Mouse (Mus musculus) bone marrow macrophage, adult 2 months (primary cell): ENCODE measurements at regions not wholly inside any gene's neighbourhood (a gene's known extent, or its start where the extent isn't known, plus 50 kb on each side); places are given as distances from the start of the nearest gene placed in this dataset.
"Not testable (repeated sequence)": the region's sequence is repeated elsewhere in the genome, so short reads cannot be mapped to it uniquely, and the experiment has no call there.

ENCODE experiments used
- H3K27ac ChIP-seq: 2 replicates; pipeline ENCODE4 v1.5.1; 2012; ENCODE audit warnings: low read depth, low read length; ENCODE audit not compliant: insufficient read depth
- H3K4me1 ChIP-seq: 2 replicates; pipeline ENCODE4 v1.6.1; 2012; ENCODE audit warnings: low read length; ENCODE audit not compliant: control insufficient read depth, insufficient read depth
- H3K4me3 ChIP-seq: 2 replicates; pipeline ENCODE4 v1.5.1; 2012; ENCODE audit warnings: mild to moderate bottlenecking, low read length, moderate library complexity; ENCODE audit not compliant: insufficient read depth
- CTCF ChIP-seq: IDR thresholded peaks from 2 replicates; pipeline ENCODE4 v1.5.1; 2012; ENCODE audit warnings: low read depth, mild to moderate bottlenecking, low read length, moderate library complexity
- POLR2A ChIP-seq: IDR thresholded peaks from 2 replicates; pipeline ENCODE4 v1.6.1; 2012; ENCODE audit warnings: mild to moderate bottlenecking, low read depth, low read length, borderline replicate concordance

DNA sequence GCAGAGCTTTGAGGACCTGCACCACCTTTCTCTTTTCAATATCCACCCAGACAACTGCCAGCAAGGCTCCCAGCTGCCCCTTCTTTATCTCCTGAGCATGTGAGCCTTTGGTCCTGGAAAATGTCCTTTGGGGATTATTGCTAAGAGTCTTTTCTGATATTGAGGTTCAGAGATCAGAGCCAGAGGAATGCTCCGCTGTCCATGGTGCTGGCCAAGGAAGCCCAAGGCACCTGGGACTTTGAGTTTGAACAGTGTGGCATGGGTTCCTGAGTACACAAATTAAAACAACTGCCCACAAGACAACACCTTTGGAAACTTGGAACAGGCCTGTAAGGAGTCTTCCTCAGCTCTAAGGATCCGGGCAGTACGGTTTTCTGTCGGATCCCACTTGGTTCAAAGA is 52.6 kb upstream of the Slc28a3 start:
- Histone ChIP-seq H3K4me1 (no peaks in the 10 kb centered on the region), H3K4me3 (no peak overlapping the region), H3K27ac (no peak overlapping the region)
- no peak for TF ChIP-seq POLR2A
- no peak for TF ChIP-seq CTCF

DNA sequence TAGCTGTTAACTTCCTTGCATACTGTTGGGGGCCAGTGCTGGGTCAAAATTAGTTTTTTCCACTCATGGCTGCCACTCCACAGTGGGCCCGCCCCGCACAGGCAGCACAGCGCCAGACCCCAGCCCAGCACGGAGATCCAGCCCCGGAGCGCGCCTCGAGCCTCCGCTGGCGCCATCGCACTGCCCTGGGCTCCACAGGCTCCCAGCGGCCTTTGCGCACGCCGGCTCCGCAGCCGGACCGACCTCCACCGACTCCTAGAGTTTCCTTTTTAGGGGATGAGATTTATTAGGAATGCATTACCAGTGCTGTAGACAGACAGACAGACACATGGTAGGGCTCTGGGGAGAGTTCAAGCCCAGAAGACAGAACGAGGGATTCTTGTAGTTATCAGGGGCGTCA is 58.0 kb upstream of the Slc28a3 start:
- no peak overlapping the region for H3K4me3 ChIP-seq
- TF ChIP-seq POLR2A (no peak), CTCF (no peak)
- H3K27ac ChIP-seq, result no peak overlapping the region
- H3K4me1 ChIP-seq, result no peaks in the 10 kb centered on the region

DNA sequence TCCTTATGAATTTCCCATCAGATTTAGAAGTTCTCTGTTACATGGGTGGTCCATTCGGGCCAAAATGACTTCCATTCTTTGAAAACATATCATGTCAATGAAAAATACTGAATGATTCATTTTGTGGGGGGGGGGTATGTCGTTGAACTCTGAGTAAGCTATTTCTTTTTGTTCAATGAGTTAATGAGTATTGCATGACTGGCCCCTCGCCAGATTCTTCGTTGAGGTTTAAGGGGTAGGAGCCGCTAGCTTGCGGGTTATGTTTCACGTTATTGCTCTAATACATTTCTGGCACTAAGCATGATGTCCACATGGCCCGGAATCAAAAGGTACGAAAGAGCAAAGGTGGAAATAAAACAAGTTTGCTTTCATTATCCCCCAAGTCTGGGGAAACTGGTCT is 59.5 kb upstream of the Slc28a3 start:
- no peak for TF ChIP-seq CTCF
- no peak for TF ChIP-seq POLR2A
- Histone ChIP-seq H3K4me3 (no peak overlapping the region), H3K27ac (no peak overlapping the region), H3K4me1 (no peaks in the 10 kb centered on the region)

DNA sequence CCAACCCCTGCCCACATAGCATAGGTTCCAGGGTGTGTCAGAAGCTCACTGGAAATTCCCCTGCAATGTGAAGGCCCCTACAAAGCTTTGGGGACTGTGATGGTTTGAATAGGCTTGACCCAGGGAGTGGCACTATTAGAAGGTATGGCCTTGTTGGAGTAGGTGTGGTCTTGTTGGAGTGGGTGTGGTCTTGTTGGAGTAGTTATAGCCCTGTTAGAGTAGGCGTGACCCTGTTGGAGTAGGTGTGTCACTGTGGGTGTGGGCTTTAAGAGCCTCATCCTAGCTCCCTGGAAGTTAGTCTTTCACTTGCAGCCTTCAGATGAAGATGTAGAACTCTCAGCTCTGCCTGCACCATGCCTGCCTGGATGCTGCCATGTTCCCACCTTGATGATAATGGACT is 64.9 kb upstream of the Slc28a3 start:
- H3K4me3 ChIP-seq, H3K4me1 ChIP-seq, H3K27ac ChIP-seq: not testable (repeated sequence)

DNA sequence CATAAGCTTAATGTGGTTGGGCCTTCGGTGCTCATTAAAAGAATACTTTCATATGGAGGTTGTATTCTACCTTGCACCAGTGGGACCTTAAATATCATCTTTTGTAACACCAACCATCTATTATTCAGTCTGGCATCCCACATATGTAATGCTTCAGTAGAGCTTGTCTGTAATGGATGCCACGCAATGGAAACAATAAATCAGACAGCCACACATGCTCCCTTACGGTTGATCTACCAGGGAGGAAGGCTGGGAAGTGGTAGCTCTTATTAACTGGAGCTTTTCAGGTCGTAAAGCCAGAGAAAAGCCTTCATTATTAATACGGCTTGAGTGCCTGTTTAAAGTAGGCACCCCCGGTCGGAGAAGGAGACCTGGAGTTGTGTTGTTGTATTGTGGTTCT is 66.8 kb upstream of the Slc28a3 start:
- TF ChIP-seq CTCF (no peak), POLR2A (no peak)
- Histone ChIP-seq H3K4me1 (no peaks in the 10 kb centered on the region), H3K27ac (no peak overlapping the region), H3K4me3 (no peak overlapping the region)

DNA sequence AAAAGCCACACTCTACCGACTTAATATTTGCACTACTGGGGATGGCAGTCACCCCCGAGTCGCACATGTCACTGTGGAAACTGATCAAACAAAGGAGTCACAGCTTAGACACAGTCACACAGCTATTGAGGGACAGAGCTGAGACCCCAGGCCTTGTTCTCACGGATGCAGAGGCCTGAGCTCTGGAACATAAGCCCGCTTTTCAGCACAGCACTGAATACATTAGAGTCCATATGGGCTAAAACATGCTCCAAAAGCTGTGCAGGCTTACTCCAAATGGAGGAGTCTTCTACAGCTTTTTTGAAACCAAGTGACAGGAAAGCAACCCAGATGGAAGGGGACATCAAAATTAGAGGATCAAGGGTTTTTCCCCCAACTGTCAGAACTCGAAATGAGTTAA is 69.0 kb upstream of the Slc28a3 start:
- Histone ChIP-seq H3K27ac (no peak overlapping the region), H3K4me1 (no peaks in the 10 kb centered on the region), H3K4me3 (no peak overlapping the region)
- no peak for TF ChIP-seq CTCF

DNA sequence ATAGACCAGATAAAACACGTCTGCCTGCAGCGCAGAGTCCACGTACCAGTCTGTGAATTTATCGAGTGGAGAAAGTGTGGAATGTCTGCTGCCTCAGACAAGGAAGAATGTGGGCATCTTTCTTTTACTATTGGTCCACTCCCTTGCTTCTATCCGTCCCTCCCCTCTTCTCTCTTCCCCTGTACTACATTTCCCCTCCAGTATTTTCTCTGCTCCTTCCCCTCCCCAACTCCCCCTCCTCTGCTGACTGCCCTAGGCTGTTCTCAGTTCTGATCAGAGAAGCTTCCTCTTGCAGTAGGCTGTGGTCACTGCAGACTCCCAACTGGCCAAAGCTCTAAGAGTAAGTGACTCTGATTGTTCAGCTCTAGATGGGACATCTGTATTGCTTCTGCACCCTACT is 76.1 kb upstream of the Slc28a3 start:
- Histone ChIP-seq H3K4me1 (peaks cover 26% of the 10 kb centered on the region), H3K4me3 (no peak overlapping the region), H3K27ac (peak overlapping the region; percentile 50)
- no peak for TF ChIP-seq POLR2A
- no peak for TF ChIP-seq CTCF

DNA sequence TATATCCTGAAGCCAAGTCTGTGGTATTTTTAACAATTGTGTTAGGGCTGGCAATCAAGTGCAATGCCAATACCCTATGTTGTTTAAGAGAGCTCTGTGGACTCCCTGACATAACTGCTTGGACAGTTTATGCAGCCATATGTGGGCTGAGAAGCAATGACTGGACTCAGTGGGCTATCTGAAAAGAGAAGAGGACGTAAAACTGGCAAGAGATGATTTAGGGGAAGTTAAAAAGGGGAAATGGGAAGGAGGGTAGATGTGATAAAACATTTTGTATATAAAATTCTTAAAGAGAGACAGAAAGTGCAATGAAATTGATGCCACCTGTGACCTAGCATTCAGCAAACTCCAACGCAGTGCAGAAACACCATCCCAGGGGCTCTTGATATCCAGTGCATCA is 76.9 kb upstream of the Slc28a3 start:
- Histone ChIP-seq H3K4me1 (peaks cover 26% of the 10 kb centered on the region), H3K27ac (peak overlapping the region; percentile 90), H3K4me3 (0 out of 2 replicates have a peak overlapping the region, but pooled peaks have one; percentile 0)
- TF ChIP-seq CTCF (no peak), POLR2A (no peak)

DNA sequence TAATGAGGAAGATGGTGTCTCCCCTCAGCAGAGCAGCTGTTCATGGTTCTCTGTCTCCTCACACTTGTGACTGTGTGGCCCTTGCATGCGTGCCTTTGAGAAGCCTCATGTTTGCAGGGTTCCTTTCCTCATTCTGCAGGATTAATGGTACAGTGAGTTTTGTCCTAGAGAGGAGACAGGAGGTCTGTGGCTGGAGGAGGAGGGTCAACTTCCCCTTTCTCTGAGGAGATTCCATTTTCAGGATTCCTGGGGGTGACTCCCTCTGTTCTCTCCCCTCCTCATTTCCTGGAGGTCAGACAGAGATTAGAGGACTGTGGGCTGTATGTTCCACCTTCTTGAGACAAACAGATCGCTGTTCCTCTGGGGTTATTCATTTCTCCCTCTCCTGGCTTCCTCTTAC is 77.6 kb upstream of the Slc28a3 start:
- Histone ChIP-seq H3K27ac (peak overlapping the region; percentile 90), H3K4me3 (0 out of 2 replicates have a peak overlapping the region, but pooled peaks have one; percentile 29), H3K4me1 (peaks cover 26% of the 10 kb centered on the region)
- TF ChIP-seq CTCF, result no peak
- TF ChIP-seq POLR2A, result no peak

DNA sequence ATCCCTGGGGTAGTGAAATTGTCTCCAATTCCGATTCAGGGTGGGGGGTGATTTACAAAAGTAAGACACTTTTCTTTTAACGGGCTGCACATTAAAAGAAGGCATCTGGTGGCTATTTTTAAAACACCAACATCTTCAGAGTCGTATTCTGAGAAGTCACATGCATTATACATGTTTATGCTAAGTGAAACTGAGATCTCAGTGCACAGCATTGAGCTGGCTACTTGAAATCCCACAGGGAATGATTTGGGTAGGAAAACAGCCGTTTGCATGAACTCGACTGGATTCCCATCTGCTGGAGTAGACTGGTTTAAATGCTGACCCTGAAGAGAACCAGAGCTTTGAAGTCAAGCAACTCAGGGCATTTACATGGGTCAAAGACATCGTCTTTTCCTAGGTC is 84.0 kb upstream of the Slc28a3 start:
- TF ChIP-seq POLR2A, result no peak
- no peak for TF ChIP-seq CTCF
- no peak overlapping the region for H3K4me3 ChIP-seq
- H3K4me1 ChIP-seq, result no peaks in the 10 kb centered on the region
- no peak overlapping the region for H3K27ac ChIP-seq

DNA sequence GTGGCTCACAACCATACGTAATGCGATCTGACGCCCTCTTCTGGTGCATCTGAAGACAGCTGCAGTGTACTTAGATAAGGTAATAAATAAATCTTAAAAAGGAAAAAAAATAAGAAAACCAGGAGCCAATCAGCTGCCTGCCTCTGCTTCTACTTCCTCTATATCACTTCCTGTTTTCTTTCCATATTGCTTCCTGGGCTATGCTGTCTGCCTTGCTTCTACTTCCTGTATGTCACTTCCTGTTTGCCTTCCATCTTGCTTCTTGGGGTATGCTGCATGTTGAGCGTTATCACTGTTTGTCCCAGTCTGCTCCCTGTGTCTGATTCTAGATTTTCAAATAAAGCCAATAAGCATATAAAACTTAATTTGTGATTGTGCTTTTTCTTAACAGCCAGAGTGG is 85.3 kb upstream of the Slc28a3 start:
- H3K27ac ChIP-seq, result no peak overlapping the region
- TF ChIP-seq CTCF, result no peak
- no peak overlapping the region for H3K4me3 ChIP-seq
- no peaks in the 10 kb centered on the region for H3K4me1 ChIP-seq
